Comparison of ENCODE assay signal across 20 mouse cellular contexts in the genomic region with DNA sequence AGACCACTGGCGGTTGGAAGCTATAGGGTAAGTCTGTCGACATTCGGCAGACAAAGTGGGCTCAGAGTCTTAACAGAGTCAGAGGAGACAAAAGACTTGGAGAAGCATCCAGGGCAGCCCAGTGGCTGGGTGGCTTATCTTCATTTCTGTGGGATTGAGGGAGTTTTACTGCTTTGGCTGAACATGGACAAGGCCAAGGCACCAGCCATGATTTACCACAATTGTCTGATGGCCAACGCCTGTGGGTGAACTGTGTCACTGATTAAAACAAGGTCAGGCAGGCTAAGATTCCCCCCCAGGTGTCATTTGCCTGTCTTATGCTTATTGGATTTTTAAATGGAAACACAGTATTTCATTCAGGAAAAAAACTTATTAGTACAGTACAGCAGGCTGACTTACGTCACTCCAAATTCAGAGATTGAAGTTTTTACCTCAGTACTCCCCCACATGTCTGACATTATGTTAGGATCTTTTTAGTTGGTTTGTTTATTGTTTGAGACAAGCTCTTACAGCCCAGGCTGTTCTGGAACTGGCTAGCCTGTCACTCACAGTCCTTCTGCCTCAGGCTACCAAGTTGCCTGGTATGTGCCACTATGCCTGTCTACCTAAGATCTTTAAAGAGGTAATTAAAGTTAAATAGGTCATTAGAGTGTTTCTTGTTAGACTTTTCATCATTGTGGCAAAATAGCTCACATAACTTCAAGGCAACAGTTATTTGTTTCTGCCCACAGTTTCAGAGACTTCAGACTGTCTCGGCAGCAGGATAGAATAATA. TPM values are rescaled to one million over a fixed set of nuclear protein-coding genes. Genes with fewer than 3 reads are reported as not detected.
DNase-seq lines count a peak whose midpoint lies in the region; ATAC-seq lines count a peak whose summit lies in the region.
"Had no signal": no experiment of that assay in that cellular context is flagged by ENCODE, and none has a peak within 500 bp of the region (broad histone marks: within the 10 kb centered on the region; RNA-seq: fewer than 3 reads in every experiment).

No protein-coding gene starts in this region.

- no peaks in the 10 kb centered on the region for H3K27me3 ChIP-seq in lung, embryonic 15.5 days
- no peaks in the 10 kb centered on the region for H3K27me3 ChIP-seq in limb, embryonic 12.5 days
- H3K27me3 ChIP-seq in midbrain, embryonic 16.5 days (ENCODE audit: control insufficient read depth, insufficient read depth, low read depth, low read length) = no peaks in the 10 kb centered on the region
- H3K27me3 ChIP-seq: embryonic facial prominence, embryonic 12.5 days; forebrain, embryonic 15.5 days; megakaryocyte, embryonic 14.5 days; neural tube, embryonic 15.5 days had no signal

- H3K9ac ChIP-seq in lung, embryonic 15.5 days = no peak overlapping the region
- no peak overlapping the region for H3K9ac ChIP-seq in limb, embryonic 12.5 days (replicated peaks)
- no peak overlapping the region for H3K9ac ChIP-seq in midbrain, embryonic 16.5 days (ENCODE audit: low read depth, low read length)
- H3K9ac ChIP-seq: embryonic facial prominence, embryonic 12.5 days; forebrain, embryonic 15.5 days; neural tube, embryonic 15.5 days had no signal

- peaks cover 32% of the 10 kb centered on the region for H3K4me1 ChIP-seq in lung, embryonic 15.5 days
- H3K4me1 ChIP-seq in limb, embryonic 12.5 days (replicated peaks) = peaks cover 13% of the 10 kb centered on the region
- no peaks in the 10 kb centered on the region for H3K4me1 ChIP-seq in midbrain, embryonic 16.5 days (ENCODE audit: control insufficient read depth, insufficient read depth, low read length)
- H3K4me1 ChIP-seq: hindbrain, embryonic 10.5 days; megakaryocyte, embryonic 14.5 days; neural tube, embryonic 15.5 days had no signal

- peak overlapping the region; percentile 71 for H3K27ac ChIP-seq in lung, embryonic 15.5 days
- H3K27ac ChIP-seq in limb, embryonic 12.5 days = 0 out of 2 replicates have a peak overlapping the region, but pooled peaks have one; percentile 14
- H3K27ac ChIP-seq in midbrain, embryonic 16.5 days (ENCODE audit: low read length) = no peak overlapping the region
- H3K27ac ChIP-seq: embryonic facial prominence, embryonic 12.5 days; forebrain, embryonic 15.5 days; hindbrain, embryonic 10.5 days; neural tube, embryonic 15.5 days had no signal

- no peaks in the 10 kb centered on the region for H3K36me3 ChIP-seq in lung, embryonic 15.5 days
- no peaks in the 10 kb centered on the region for H3K36me3 ChIP-seq in limb, embryonic 12.5 days
- H3K36me3 ChIP-seq in midbrain, embryonic 16.5 days (ENCODE audit: control insufficient read depth, insufficient read depth, low read length) = no peaks in the 10 kb centered on the region
- H3K36me3 ChIP-seq: embryonic facial prominence, embryonic 12.5 days; forebrain, embryonic 15.5 days; hindbrain, embryonic 10.5 days; neural tube, embryonic 15.5 days had no signal

- ATAC-seq in lung, embryonic 15.5 days (ENCODE audit: borderline replicate concordance, extremely low read depth, low FRiP score, low TSS enrichment) = no peak
- no peak for ATAC-seq in limb, embryonic 12.5 days (ENCODE audit: insufficient number of reproducible peaks, insufficient read depth, low FRiP score, low TSS enrichment, low read depth)
- no peak for ATAC-seq in midbrain, embryonic 16.5 days
- ATAC-seq: forebrain, embryonic 15.5 days had no signal

- no peak overlapping the region for H3K4me2 ChIP-seq in lung, embryonic 15.5 days
- no peak overlapping the region for H3K4me2 ChIP-seq in limb, embryonic 12.5 days
- H3K4me2 ChIP-seq in midbrain, embryonic 16.5 days (ENCODE audit: low read length) = no peak overlapping the region
- H3K4me2 ChIP-seq: embryonic facial prominence, embryonic 12.5 days; forebrain, embryonic 15.5 days; neural tube, embryonic 15.5 days had no signal

- no peaks in the 10 kb centered on the region for H3K9me3 ChIP-seq in lung, embryonic 15.5 days
- no peaks in the 10 kb centered on the region for H3K9me3 ChIP-seq in limb, embryonic 12.5 days
- H3K9me3 ChIP-seq in midbrain, embryonic 16.5 days (replicated peaks; ENCODE audit: control insufficient read depth, low read length, poor library complexity, severe bottlenecking) = no peaks in the 10 kb centered on the region
- H3K9me3 ChIP-seq: embryonic facial prominence, embryonic 12.5 days; forebrain, embryonic 15.5 days; hindbrain, embryonic 10.5 days; neural tube, embryonic 15.5 days had no signal

- peak; percentile 67 for DNase-seq in adrenal gland, adult 2 months
- DNase-seq in adrenal gland, postnatal 10 days = no peak
- no peak for DNase-seq in lung, postnatal 25 days (ENCODE audit: low spot score)
- peak; percentile 14 for DNase-seq in adrenal gland, postnatal 25 days
- DNase-seq in spleen, postnatal 36 days (ENCODE audit: low spot score in 2 of 2) = no peak
- DNase-seq: cerebellum, adult 9-10 months; gastrocnemius, postnatal 36 days; kidney, adult 18-20 months; liver; midbrain, embryonic 14.5 days; thymus, adult 18-20 months; thymus, postnatal 4 days had no signal

- WGBS in lung, embryonic 15.5 days = 83% methylated on average over 6 of the region's 6 CpGs
- WGBS in limb, embryonic 12.5 days = 55% methylated on average over 6 of the region's 6 CpGs
- WGBS in midbrain, embryonic 16.5 days = 88% methylated on average over 6 of the region's 6 CpGs

- no peak overlapping the region for H3K4me3 ChIP-seq in lung, embryonic 15.5 days
- no peak overlapping the region for H3K4me3 ChIP-seq in limb, embryonic 12.5 days (replicated peaks)
- no peak overlapping the region for H3K4me3 ChIP-seq in midbrain, embryonic 16.5 days (ENCODE audit: low read depth, low read length)
- H3K4me3 ChIP-seq: embryonic facial prominence, embryonic 12.5 days; forebrain, embryonic 15.5 days; hindbrain, embryonic 10.5 days; megakaryocyte, embryonic 14.5 days; neural tube, embryonic 15.5 days had no signal

RNA-seq across cellular contexts. Expression of a gene that starts 11.6 kb away (rescaled TPM):
- total RNA-seq in adrenal gland, adult 2 months (2021) = 10 to 100 TPM; 57.2 to 67.7 TPM
- 39.2 and 44.2 TPM in 2 replicates for polyA plus RNA-seq in adrenal gland, adult 2 months (2012; rRNA removed)
- total RNA-seq in adrenal gland, postnatal 10 days (2021) = 10 to 100 TPM; 36.5 to 38.5 TPM
- 48.5 and 55.9 TPM in 2 replicates for polyA plus RNA-seq in lung, embryonic 15.5 days (2015; fragmentation: Nextera tagmentation; extraction: Ambion mirVana)
- total RNA-seq in adrenal gland, postnatal 25 days (2021) = 52.2 and 71.1 TPM in 2 replicates
- 49.6 and 51.9 TPM in 2 replicates for polyA plus RNA-seq in limb, embryonic 12.5 days (2016; fragmentation: Nextera tagmentation; extraction: Ambion mirVana)
- polyA plus RNA-seq in midbrain, embryonic 16.5 days (2015; fragmentation: Nextera tagmentation; extraction: Ambion mirVana) = 5.3 TPM in 2 replicates

Comparison
In these comparisons a context has a peak if more than half of its experiments do, and no peak if none do; other contexts are left out.
1. DNase-seq: peak in adrenal gland, adult 2 months (single experiment) and adrenal gland, postnatal 25 days (single experiment); none in adrenal gland, postnatal 10 days (single experiment), lung, postnatal 25 days (single experiment) and spleen, postnatal 36 days (0 of 2).